Mouse (Mus musculus) hindbrain, postnatal 0 days (tissue): ENCODE measurements around the gene Tbxas1. TPM values are rescaled to one million over a fixed set of nuclear protein-coding genes. Genes with fewer than 3 reads are reported as not detected.

Experiments
- ATAC-seq: fragments of 200-750 bp; cut with Nextera tagmentation; 2 replicates; pipeline ENCODE4 v1.8.0; 2017; ENCODE audit warnings: mild to moderate bottlenecking, moderate TSS enrichment, moderate library complexity
- DNase-seq: peaks from one replicate; pipeline ENCODE4 v3.0.0-alpha.2; 2015; ENCODE audit warnings: low spot score
- H3K27ac ChIP-seq: fragments of 300-500 bp; sonication (generic); 2 replicates; pipeline ENCODE4 v1.5.1; 2014; ENCODE audit warnings: mild to moderate bottlenecking
- H3K27me3 ChIP-seq: fragments of 300-500 bp; sonication (generic); 2 replicates; pipeline ENCODE4 v1.6.1; 2014; ENCODE audit warnings: low read length, mixed read lengths; ENCODE audit not compliant: insufficient read depth
- H3K36me3 ChIP-seq: fragments of 300-500 bp; sonication (generic); 2 replicates; pipeline ENCODE4 v1.6.1; 2014; ENCODE audit warnings: low read length, mixed read lengths; ENCODE audit not compliant: insufficient read depth
- H3K4me1 ChIP-seq: fragments of 300-500 bp; sonication (generic); 2 replicates; pipeline ENCODE4 v1.6.1; 2014; ENCODE audit warnings: antibody characterized with exemption, low read length, mixed read lengths; ENCODE audit not compliant: insufficient read depth
- H3K4me2 ChIP-seq: fragments of 300-500 bp; sonication (generic); 2 replicates; pipeline ENCODE4 v1.6.1; 2014; ENCODE audit warnings: low read depth, mild to moderate bottlenecking, low read length, moderate library complexity, mixed read lengths
- H3K4me3 ChIP-seq: fragments of 300-500 bp; sonication (generic); 2 replicates; pipeline ENCODE4 v1.5.1; 2014; ENCODE audit warnings: low read length
- H3K9ac ChIP-seq: fragments of 300-500 bp; sonication (generic); replicated peaks from 2 replicates; pipeline ENCODE4 v1.6.1; 2014; ENCODE audit warnings: mild to moderate bottlenecking, low read length, moderate library complexity, mixed read lengths
- H3K9me3 ChIP-seq: fragments of 300-500 bp; sonication (generic); 2 replicates; pipeline ENCODE4 v1.6.1; 2016; ENCODE audit warnings: low read length, mixed read lengths
- CTCF ChIP-seq: IDR thresholded peaks from 2 replicates; pipeline ENCODE4 v1.5.1; 2016; ENCODE audit warnings: antibody characterized with exemption, control low read depth, low read depth
- WGBS: fragments of 180-500 bp; shearing (Covaris S2); extraction: QIAGEN DNeasy Blood & Tissue Kit; methylation state at CpG from one replicate; pipeline ENCODE4 v1.1.7; 2014; 5-methylcytosine and 5-hydroxymethylcytosine counted together
- polyA plus RNA-seq: library from polyadenylated mRNA; unstranded; fragments of >200 nt; fragmentation: Nextera tagmentation; extraction: Ambion mirVana; gene quantifications from 2 replicates; pipeline ENCODE4 v1.2.1, GENCODE M21; 2015
- total RNA-seq: library from RNA; depleted of rRNA; stranded (reverse); fragments of >200 nt; gene quantifications from 2 replicates; pipeline ENCODE4 v1.2.3, GENCODE M21; 2014

Gene Tbxas1
- total and polyA plus RNA-seq, 2 experiments from 2014 or later: 2.1 to 4.3 TPM

DNA sequence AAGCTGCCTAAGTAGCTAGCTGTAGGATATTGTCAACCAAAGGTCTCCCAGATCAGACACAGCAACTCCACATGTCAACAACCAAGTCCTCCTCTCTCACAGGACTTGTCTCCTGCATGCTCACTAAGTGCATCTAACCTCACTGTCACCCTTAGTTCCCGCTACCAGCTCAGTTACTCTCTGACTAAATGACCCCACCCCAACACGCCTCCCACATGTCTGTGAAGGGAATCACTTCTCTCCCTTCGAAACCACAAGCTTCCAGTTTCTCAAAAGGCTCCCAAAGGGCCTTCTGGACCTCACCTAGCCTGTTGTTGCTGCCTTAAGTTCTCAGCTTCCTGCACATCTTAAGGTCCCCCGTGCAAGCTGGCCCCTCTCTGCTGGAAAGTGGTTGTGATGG lies 25.9 kb downstream of the Tbxas1 start:
- Histone ChIP-seq H3K36me3 (no peaks in the 10 kb centered on the region), H3K9me3 (no peaks in the 10 kb centered on the region), H3K27me3 (no peaks in the 10 kb centered on the region), H3K4me2 (no peak overlapping the region), H3K27ac (no peak overlapping the region), H3K9ac (no peak overlapping the region), H3K4me3 (no peak overlapping the region), H3K4me1 (no peaks in the 10 kb centered on the region)
- DNase-seq (no peak), ATAC-seq (no peak)
- WGBS: 90% methylated on average over 4 of the region's 4 CpGs
- TF ChIP-seq CTCF: no peak

DNA sequence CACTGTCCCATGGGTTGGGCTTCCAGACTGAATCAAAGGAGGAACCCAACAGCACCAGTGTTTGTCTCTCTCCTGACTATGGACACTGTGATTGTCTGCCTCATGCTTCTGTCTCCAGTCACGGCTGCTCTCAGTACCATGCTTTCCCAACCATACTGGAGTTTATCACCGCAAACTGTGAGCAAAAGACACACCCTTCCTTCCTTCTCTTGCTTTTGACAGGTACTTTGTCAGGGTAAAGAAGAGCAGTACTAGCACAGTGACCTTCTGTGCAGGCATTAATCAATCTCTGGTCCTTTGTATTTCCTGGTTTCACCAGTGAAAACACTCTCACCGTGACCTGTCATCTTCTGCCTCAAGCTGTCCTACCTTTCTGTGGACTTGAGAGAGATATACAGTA lies 26.4 kb downstream of the Tbxas1 start:
- no peak overlapping the region for H3K27ac ChIP-seq
- H3K4me2 ChIP-seq: no peak overlapping the region
- TF ChIP-seq CTCF: no peak
- H3K4me1 ChIP-seq: no peaks in the 10 kb centered on the region
- H3K4me3 ChIP-seq: no peak overlapping the region
- no peaks in the 10 kb centered on the region for H3K9me3 ChIP-seq
- no peak overlapping the region for H3K9ac ChIP-seq
- ATAC-seq (no peak), DNase-seq (no peak)
- H3K36me3 ChIP-seq: no peaks in the 10 kb centered on the region
- 84% methylated on average over 3 of the region's 3 CpGs for WGBS
- no peaks in the 10 kb centered on the region for H3K27me3 ChIP-seq

DNA sequence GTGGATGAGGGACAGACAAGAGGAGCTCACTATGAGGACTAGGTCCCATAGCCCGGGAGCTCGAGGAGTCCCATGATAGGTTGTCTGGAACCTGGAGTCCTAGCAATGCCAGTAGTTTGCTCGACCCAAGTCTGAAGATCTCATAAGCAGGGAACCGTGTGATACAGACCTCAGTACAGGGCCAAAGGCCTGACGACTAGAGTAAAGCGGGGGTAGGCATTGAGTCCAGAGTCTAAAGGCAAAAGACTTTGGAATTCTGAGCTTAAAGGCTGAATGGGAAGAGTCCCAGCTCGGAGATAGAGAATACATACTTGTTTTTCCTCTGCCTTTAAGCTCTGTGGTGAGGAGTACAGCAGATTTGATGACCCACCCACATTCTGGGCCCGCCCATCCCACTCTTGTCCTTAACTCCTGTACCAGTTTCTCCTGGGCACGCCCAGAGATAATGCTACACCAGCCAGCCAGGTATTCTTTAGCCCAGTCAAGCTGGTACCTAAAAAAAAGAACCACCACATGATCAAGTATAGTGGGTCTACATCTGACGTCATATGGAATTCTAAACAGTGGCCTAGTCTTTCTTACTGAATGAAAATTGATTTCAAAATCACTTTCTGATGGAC lies 27.7 kb downstream of the Tbxas1 start:
- Histone ChIP-seq H3K4me2 (no peak overlapping the region), H3K4me1 (no peaks in the 10 kb centered on the region), H3K9ac (no peak overlapping the region), H3K36me3 (no peaks in the 10 kb centered on the region), H3K27me3 (no peaks in the 10 kb centered on the region), H3K27ac (no peak overlapping the region), H3K4me3 (no peak overlapping the region), H3K9me3 (no peaks in the 10 kb centered on the region)
- no peak for DNase-seq
- TF ChIP-seq CTCF: no peak
- WGBS: 91% methylated on average over 10 of the region's 10 CpGs
- no peak for ATAC-seq

DNA sequence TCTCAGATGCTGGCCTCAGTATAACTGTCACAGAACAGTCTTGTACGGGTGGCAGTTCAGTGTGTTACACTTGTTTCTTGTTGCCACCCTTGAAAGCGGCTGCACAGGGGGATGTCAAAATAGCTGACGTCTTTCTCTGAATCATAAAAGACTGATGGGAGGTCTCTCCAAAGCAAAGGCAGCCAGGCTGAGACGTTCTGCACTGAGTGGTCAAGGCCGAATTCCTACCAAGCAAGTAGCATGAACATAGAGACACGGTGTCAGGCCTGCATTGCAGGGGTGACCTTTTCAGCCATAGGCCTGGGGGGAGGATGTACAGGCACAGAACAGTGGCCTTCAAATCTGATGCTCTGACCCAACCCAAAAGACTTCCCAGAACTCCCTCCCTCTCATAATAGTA lies 30.8 kb downstream of the Tbxas1 start:
- no peak overlapping the region for H3K4me2 ChIP-seq
- no peak for DNase-seq
- TF ChIP-seq CTCF: no peak
- H3K27ac ChIP-seq: no peak overlapping the region
- no peak overlapping the region for H3K9ac ChIP-seq
- 50% methylated on average over 6 of the region's 6 CpGs for WGBS
- no peaks in the 10 kb centered on the region for H3K27me3 ChIP-seq
- H3K9me3 ChIP-seq: no peaks in the 10 kb centered on the region
- H3K4me1 ChIP-seq: no peaks in the 10 kb centered on the region
- no peaks in the 10 kb centered on the region for H3K36me3 ChIP-seq
- no peak overlapping the region for H3K4me3 ChIP-seq
- ATAC-seq: 0 out of 2 replicates have a peak, but pooled peaks have one; percentile 40

DNA sequence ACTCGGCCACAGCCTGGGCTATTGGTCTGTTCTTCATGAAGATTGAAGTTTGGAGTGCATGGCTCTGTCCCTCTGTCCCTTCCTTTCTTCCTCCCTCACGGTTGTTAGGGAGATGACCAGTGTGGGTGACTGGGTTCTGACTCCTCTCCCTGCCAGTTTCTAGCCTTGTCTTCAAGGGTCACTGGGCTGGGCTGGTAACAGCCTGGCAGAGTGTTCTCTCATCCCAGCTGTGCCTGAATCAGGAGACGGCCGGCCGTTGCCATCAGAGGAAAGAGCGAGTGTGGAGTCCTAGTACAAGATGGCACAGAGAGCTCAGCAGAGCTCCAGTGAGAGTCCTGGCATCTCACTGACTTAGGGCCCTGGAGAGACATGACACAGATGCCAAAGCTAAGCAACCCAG lies 33.2 kb downstream of the Tbxas1 start:
- H3K4me2 ChIP-seq: no peak overlapping the region
- ATAC-seq (no peak), DNase-seq (no peak)
- TF ChIP-seq CTCF: no peak
- no peak overlapping the region for H3K27ac ChIP-seq
- H3K27me3 ChIP-seq: no peaks in the 10 kb centered on the region
- H3K4me1 ChIP-seq: 0 out of 2 replicates have a peak, but pooled peaks cover 3% of the 10 kb centered on the region
- 69% methylated on average over 6 of the region's 6 CpGs for WGBS
- no peaks in the 10 kb centered on the region for H3K36me3 ChIP-seq
- H3K9me3 ChIP-seq: no peaks in the 10 kb centered on the region
- no peak overlapping the region for H3K9ac ChIP-seq
- no peak overlapping the region for H3K4me3 ChIP-seq

DNA sequence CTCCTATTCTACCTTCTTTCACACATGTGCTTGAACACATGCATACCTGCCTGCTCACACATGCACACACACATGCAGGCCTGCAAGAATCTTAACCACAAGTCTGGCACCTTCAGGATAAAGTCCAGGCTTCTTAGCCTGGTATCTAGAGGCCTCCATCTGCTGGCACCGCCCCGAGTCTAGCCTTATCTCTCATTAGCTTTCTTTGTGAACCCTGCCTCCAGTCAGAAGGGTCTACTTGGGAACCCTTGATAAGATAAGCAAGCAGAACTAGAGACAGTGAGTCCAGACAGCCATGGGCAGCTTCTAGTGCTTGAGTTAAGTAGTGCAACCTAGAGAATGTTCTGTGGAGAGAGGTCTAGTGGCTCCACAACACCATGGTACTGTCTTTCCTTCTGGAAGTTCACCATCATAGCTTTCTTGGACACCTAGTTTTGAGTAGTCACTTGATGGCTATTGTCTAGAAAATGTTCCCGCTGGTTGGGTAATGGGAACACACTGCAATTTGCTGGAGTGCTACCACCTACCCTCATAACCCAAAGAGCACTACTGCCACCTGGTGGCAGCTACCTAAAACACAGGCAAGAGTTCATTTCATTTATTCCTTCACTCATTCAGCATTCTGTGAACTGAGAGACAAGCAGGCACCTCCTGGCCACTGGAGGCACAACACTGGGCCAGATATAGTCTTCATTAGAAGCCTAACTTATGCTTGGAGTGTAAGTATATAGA lies 35.8 kb downstream of the Tbxas1 start:
- peak; percentile 71 for TF ChIP-seq CTCF
- Histone ChIP-seq H3K27ac (no peak overlapping the region), H3K9ac (no peak overlapping the region), H3K36me3 (no peaks in the 10 kb centered on the region), H3K9me3 (no peaks in the 10 kb centered on the region), H3K4me3 (no peak overlapping the region), H3K4me1 (0 out of 2 replicates have a peak, but pooled peaks cover 3% of the 10 kb centered on the region), H3K4me2 (no peak overlapping the region), H3K27me3 (no peaks in the 10 kb centered on the region)
- ATAC-seq: no peak
- 75% methylated on average over 3 of the region's 3 CpGs for WGBS
- no peak for DNase-seq

DNA sequence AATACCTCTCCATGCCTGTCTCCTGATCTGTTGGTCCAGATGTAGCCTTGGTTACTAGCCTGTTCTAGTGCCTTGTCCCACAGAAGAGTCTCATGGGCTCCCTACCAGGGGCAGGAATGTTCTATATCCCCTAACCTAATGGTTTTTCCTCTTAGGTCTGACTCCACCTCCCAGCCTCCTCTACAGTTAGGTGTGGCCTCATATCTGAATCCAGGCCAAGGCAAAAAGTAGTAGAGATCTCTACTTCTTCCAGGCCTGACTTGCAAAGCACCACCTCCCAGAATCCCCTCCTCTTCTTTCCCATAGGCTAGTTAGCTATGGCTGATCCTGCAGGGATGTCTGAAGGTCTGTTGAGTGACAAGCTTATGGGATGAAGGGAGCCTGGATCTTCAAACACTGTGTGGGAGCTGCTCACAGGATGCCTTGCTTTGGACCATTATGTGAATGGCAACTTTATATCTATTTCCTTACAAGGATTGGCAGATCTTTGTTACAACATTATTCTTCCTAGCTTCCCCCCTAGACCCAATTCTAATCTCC lies 37.0 kb downstream of the Tbxas1 start:
- Histone ChIP-seq H3K4me3 (no peak overlapping the region), H3K27me3 (no peaks in the 10 kb centered on the region), H3K9ac (no peak overlapping the region), H3K9me3 (no peaks in the 10 kb centered on the region), H3K4me2 (no peak overlapping the region), H3K27ac (no peak overlapping the region), H3K36me3 (no peaks in the 10 kb centered on the region), H3K4me1 (0 out of 2 replicates have a peak, but pooled peaks cover 3% of the 10 kb centered on the region)
- ATAC-seq: no peak
- no peak for DNase-seq
- no peak for TF ChIP-seq CTCF
